Mouse (Mus musculus) kidney, postnatal 0 days (tissue): ENCODE measurements at regions not wholly inside any gene's neighbourhood (a gene's known extent, or its start where the extent isn't known, plus 50 kb on each side); places are given as distances from the start of the nearest gene placed in this dataset.

Experiments used
- ATAC-seq: fragments of 200-750 bp; cut with Nextera tagmentation; replicated peaks from 2 replicates; pipeline ENCODE4 v1.8.0; 2017; ENCODE audit warnings: low read depth, moderate number of reproducible peaks, moderate TSS enrichment, moderate library complexity; ENCODE audit not compliant: low FRiP score
- DNase-seq: peaks from one replicate; pipeline ENCODE4 v3.0.0-alpha.2; 2016; ENCODE audit warnings: low spot score
- H3K27ac ChIP-seq: fragments of 300-500 bp; sonication (generic); 2 replicates; pipeline ENCODE4 v1.5.1; 2014; ENCODE audit warnings: mild to moderate bottlenecking
- H3K27me3 ChIP-seq: fragments of 300-500 bp; sonication (generic); 2 replicates; pipeline ENCODE4 v1.6.1; 2014; ENCODE audit warnings: low read length, mixed read lengths; ENCODE audit not compliant: insufficient read depth
- H3K36me3 ChIP-seq: fragments of 300-500 bp; sonication (generic); 2 replicates; pipeline ENCODE4 v1.6.1; 2014; ENCODE audit warnings: low read length, mixed read lengths; ENCODE audit not compliant: insufficient read depth
- H3K4me1 ChIP-seq: fragments of 300-500 bp; sonication (generic); replicated peaks from 2 replicates; pipeline ENCODE4 v1.6.1; 2014; ENCODE audit warnings: antibody characterized with exemption, low read length, mixed read lengths; ENCODE audit not compliant: insufficient read depth
- H3K4me2 ChIP-seq: fragments of 300-500 bp; sonication (generic); 2 replicates; pipeline ENCODE4 v1.6.1; 2014; ENCODE audit warnings: mild to moderate bottlenecking, low read length, moderate library complexity, mixed read lengths
- H3K4me3 ChIP-seq: fragments of 300-500 bp; sonication (generic); replicated peaks from 2 replicates; pipeline ENCODE4 v1.5.1; 2014; ENCODE audit warnings: low read depth, low read length
- H3K9ac ChIP-seq: fragments of 300-500 bp; sonication (generic); 2 replicates; pipeline ENCODE4 v1.6.1; 2014; ENCODE audit warnings: low read depth, low read length
- H3K9me3 ChIP-seq: fragments of 300-500 bp; sonication (generic); replicated peaks from 2 replicates; pipeline ENCODE4 v1.6.1; 2016; ENCODE audit warnings: low read length, inconsistent platforms, mixed read lengths
- CTCF ChIP-seq: IDR thresholded peaks from 2 replicates; pipeline ENCODE4 v1.5.1; 2016; ENCODE audit warnings: antibody characterized with exemption, low read depth, mild to moderate bottlenecking, moderate library complexity
- WGBS: fragments of 180-500 bp; shearing (Covaris S2); extraction: QIAGEN DNeasy Blood & Tissue Kit; methylation state at CpG from one replicate; pipeline ENCODE4 v1.1.7; 2014; 5-methylcytosine and 5-hydroxymethylcytosine counted together

GRCm38 (mm10) chr9:72166084-72166483, 54.4 kb upstream of the Tcf12 start:
- 82% methylated on average over 5 of the region's 5 CpGs for WGBS
- H3K27me3 ChIP-seq = no peaks in the 10 kb centered on the region
- ATAC-seq (no peak), DNase-seq (no peak)
- H3K27ac ChIP-seq = no peak overlapping the region
- peaks cover 10% of the 10 kb centered on the region; the same call in 1 of the 2 replicates for H3K4me1 ChIP-seq
- no peak for TF ChIP-seq CTCF
- H3K4me2 ChIP-seq = no peak overlapping the region
- H3K9me3 ChIP-seq = no peaks in the 10 kb centered on the region
- no peak overlapping the region for H3K4me3 ChIP-seq
- H3K36me3 ChIP-seq = no peaks in the 10 kb centered on the region
- H3K9ac ChIP-seq = no peak overlapping the region

- Histone ChIP-seq H3K36me3 (no peaks in the 10 kb centered on the region), H3K27me3 (no peaks in the 10 kb centered on the region), H3K4me1 (peaks cover 10% of the 10 kb centered on the region; the same call in 1 of the 2 replicates), H3K27ac (no peak overlapping the region), H3K9ac (no peak overlapping the region), H3K9me3 (no peaks in the 10 kb centered on the region), H3K4me3 (no peak overlapping the region), H3K4me2 (no peak overlapping the region)
- ATAC-seq (no peak), DNase-seq (no peak)
- no peak for TF ChIP-seq CTCF
- 79% methylated on average over 5 of the region's 5 CpGs for WGBS
Observed at GRCm38 (mm10) chr9:72166611-72167010, 54.9 kb upstream of the Tcf12 start.

- no peak for TF ChIP-seq CTCF
- H3K4me1 ChIP-seq = peaks cover 10% of the 10 kb centered on the region; the same call in 1 of the 2 replicates
- no peak for ATAC-seq
- H3K9me3 ChIP-seq = no peaks in the 10 kb centered on the region
- peak overlapping the region; percentile 64 for H3K4me2 ChIP-seq
- no peak overlapping the region; the same call in 1 of the 2 replicates for H3K9ac ChIP-seq
- H3K27ac ChIP-seq = peak overlapping the region; percentile 10; the same call in 1 of the 2 replicates
- H3K27me3 ChIP-seq = no peaks in the 10 kb centered on the region
- 60% methylated on average over 5 of the region's 5 CpGs for WGBS
- H3K4me3 ChIP-seq = peak overlapping the region; percentile 29
- no peaks in the 10 kb centered on the region for H3K36me3 ChIP-seq
- DNase-seq = peak; percentile 2
Observed at GRCm38 (mm10) chr9:72169231-72169630, 57.6 kb upstream of the Tcf12 start.

- Histone ChIP-seq H3K27ac (peak overlapping the region; percentile 10; the same call in 1 of the 2 replicates), H3K9ac (peak overlapping the region; percentile 39; the same call in 1 of the 2 replicates), H3K4me3 (peak overlapping the region; percentile 29), H3K4me1 (peaks cover 10% of the 10 kb centered on the region; the same call in 1 of the 2 replicates), H3K4me2 (peak overlapping the region; percentile 64), H3K27me3 (no peaks in the 10 kb centered on the region), H3K36me3 (no peaks in the 10 kb centered on the region), H3K9me3 (no peaks in the 10 kb centered on the region)
- TF ChIP-seq CTCF = no peak
- peak; percentile 86 for DNase-seq
- 3% methylated on average over 12 of the region's 12 CpGs for WGBS
- ATAC-seq = peak; percentile 77
Observed at GRCm38 (mm10) chr9:72169728-72170188, 58.1 kb upstream of the Tcf12 start.

GRCm38 (mm10) chr9:72170235-72170634, 58.6 kb upstream of the Tcf12 start:
- peak overlapping the region; percentile 39; the same call in 1 of the 2 replicates for H3K9ac ChIP-seq
- TF ChIP-seq CTCF = no peak
- H3K27me3 ChIP-seq = no peaks in the 10 kb centered on the region
- DNase-seq = no peak
- ATAC-seq = no peak
- H3K27ac ChIP-seq = no peak overlapping the region
- H3K4me3 ChIP-seq = peak overlapping the region; percentile 29
- no peaks in the 10 kb centered on the region for H3K36me3 ChIP-seq
- no peaks in the 10 kb centered on the region for H3K9me3 ChIP-seq
- 5% methylated on average over 9 of the region's 9 CpGs for WGBS
- peaks cover 10% of the 10 kb centered on the region; the same call in 1 of the 2 replicates for H3K4me1 ChIP-seq
- H3K4me2 ChIP-seq = peak overlapping the region; percentile 64

- Histone ChIP-seq H3K9me3 (no peaks in the 10 kb centered on the region), H3K9ac (no peak overlapping the region), H3K4me3 (no peak overlapping the region), H3K4me2 (no peak overlapping the region), H3K27ac (no peak overlapping the region), H3K27me3 (no peaks in the 10 kb centered on the region), H3K4me1 (peaks cover 10% of the 10 kb centered on the region; the same call in 1 of the 2 replicates), H3K36me3 (no peaks in the 10 kb centered on the region)
- no peak for DNase-seq
- ATAC-seq = no peak
- no peak for TF ChIP-seq CTCF
- 96% methylated on average over 1 of the region's 1 CpGs for WGBS
Observed at GRCm38 (mm10) chr9:72172331-72172730, 60.7 kb upstream of the Tcf12 start.

- DNase-seq (peak; percentile 41), ATAC-seq (no peak)
- Histone ChIP-seq H3K9me3 (no peaks in the 10 kb centered on the region), H3K4me1 (no peaks in the 10 kb centered on the region), H3K27me3 (no peaks in the 10 kb centered on the region), H3K9ac (no peak overlapping the region), H3K4me3 (no peak overlapping the region), H3K36me3 (no peaks in the 10 kb centered on the region), H3K4me2 (no peak overlapping the region), H3K27ac (no peak overlapping the region)
- 55% methylated on average over 6 of the region's 6 CpGs for WGBS
- TF ChIP-seq CTCF = no peak
Observed at GRCm38 (mm10) chr9:72180972-72181371, 69.3 kb upstream of the Tcf12 start.
